Mouse (Mus musculus): ENCODE data around the gene Cars2. TPM values are rescaled to one million over a fixed set of nuclear protein-coding genes. Genes with fewer than 3 reads are reported as not detected.

The Cars2 gene
- polyA plus RNA-seq, 1 experiment from 2014 or later = 24.5 TPM

DNA sequence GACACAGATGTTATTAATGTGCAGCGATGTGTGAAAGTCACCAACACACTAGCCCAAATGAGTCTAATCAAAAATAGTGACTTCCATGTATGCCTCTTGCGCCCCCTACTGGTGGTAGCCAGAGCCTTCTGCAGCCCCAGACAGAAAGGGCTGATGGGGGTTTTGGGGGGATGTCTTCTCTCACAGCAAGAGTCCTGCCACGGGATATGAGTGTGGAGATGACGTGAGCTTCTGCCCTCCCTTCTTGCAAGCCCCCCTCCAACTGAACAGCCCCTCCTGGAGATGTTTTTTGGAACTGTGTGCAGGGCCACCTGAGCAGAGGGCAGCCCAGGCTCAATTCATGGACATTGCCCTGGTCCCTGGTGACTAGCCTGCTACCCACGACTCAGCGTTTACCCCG, 64.4 kb downstream of the Cars2 start:
- Histone ChIP-seq H3K4me1 (replicated peaks; ENCODE audit: control insufficient read depth, insufficient read depth, low read length) (0 out of 2 replicates have a peak, but pooled peaks cover 3% of the 10 kb centered on the region), H3K27ac (ENCODE audit: low read length) (no peak overlapping the region), H3K27me3 (ENCODE audit: control insufficient read depth, insufficient read depth, low read depth, low read length) (no peaks in the 10 kb centered on the region; the same call in 1 of the 2 replicates), H3K4me3 (ENCODE audit: low read length) (no peak overlapping the region), H3K9ac (ENCODE audit: low read length) (no peak overlapping the region), H3K9me3 (ENCODE audit: control insufficient read depth, low read length) (no peaks in the 10 kb centered on the region), H3K4me2 (ENCODE audit: low read depth, low read length) (no peak overlapping the region), H3K36me3 (ENCODE audit: control insufficient read depth, insufficient read depth, low read length) (no peaks in the 10 kb centered on the region)
- 16% methylated on average over 7 of the region's 7 CpGs for WGBS
- ATAC-seq (ENCODE audit: low read depth) = peak; percentile 53

DNA sequence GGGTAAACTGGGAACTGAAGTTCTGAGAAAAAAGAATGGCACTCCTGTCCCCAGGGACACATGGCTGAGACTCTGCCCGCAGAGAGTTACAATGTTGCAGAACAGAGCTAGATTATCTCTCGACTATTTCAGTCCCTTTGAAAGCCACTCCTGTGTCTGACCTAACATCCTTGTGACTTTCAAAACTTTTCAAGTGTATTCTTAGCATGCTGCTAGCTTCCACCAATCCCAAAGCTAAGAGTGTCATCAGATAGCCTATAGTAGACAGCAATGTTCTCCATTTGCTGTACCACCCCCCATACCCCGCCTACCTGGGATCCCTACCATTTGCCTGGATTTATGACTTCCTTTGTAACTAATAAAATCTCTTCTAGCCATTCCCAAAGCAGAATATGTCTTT, 68.0 kb downstream of the Cars2 start:
- Histone ChIP-seq H3K27ac (ENCODE audit: low read length) (no peak overlapping the region), H3K4me1 (replicated peaks; ENCODE audit: control insufficient read depth, insufficient read depth, low read length) (peaks cover 2% of the 10 kb centered on the region; the same call in 1 of the 2 replicates), H3K27me3 (ENCODE audit: control insufficient read depth, insufficient read depth, low read depth, low read length) (peaks cover 11% of the 10 kb centered on the region; the same call in 1 of the 2 replicates), H3K4me2 (ENCODE audit: low read depth, low read length) (no peak overlapping the region), H3K9me3 (ENCODE audit: control insufficient read depth, low read length) (no peaks in the 10 kb centered on the region), H3K9ac (ENCODE audit: low read length) (no peak overlapping the region), H3K4me3 (ENCODE audit: low read length) (no peak overlapping the region), H3K36me3 (ENCODE audit: control insufficient read depth, insufficient read depth, low read length) (no peaks in the 10 kb centered on the region)
- WGBS = 61% methylated on average over 3 of the region's 3 CpGs
- no peak for ATAC-seq (ENCODE audit: low read depth)

DNA sequence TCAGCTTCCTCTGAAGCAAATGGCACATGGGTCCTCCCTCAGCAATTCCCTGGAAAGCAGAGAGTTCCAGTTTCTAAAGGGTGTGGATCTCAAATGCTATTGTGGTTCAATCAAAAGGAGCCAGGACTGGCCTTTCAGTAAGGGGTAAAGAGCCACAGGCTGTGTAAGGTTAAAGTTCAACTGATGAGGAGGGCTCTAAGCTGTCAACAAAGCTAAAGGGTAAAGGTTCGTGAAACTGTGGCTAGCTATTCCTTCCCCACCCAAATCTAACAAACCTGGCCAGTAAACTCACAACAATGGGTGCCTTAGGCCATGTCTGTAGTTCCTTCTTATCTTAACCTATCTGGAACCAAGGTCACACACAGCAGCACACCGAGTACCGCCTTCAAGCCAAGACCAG, 68.7 kb downstream of the Cars2 start:
- 58% methylated on average over 3 of the region's 3 CpGs for WGBS
- Histone ChIP-seq H3K27ac (ENCODE audit: low read length) (no peak overlapping the region), H3K4me2 (ENCODE audit: low read depth, low read length) (no peak overlapping the region), H3K9ac (ENCODE audit: low read length) (no peak overlapping the region), H3K27me3 (ENCODE audit: control insufficient read depth, insufficient read depth, low read depth, low read length) (peaks cover 11% of the 10 kb centered on the region; the same call in 1 of the 2 replicates), H3K4me1 (replicated peaks; ENCODE audit: control insufficient read depth, insufficient read depth, low read length) (peaks cover 6% of the 10 kb centered on the region; the same call in 1 of the 2 replicates), H3K9me3 (ENCODE audit: control insufficient read depth, low read length) (no peaks in the 10 kb centered on the region), H3K4me3 (ENCODE audit: low read length) (no peak overlapping the region), H3K36me3 (ENCODE audit: control insufficient read depth, insufficient read depth, low read length) (no peaks in the 10 kb centered on the region)
- no peak for ATAC-seq (ENCODE audit: low read depth)

DNA sequence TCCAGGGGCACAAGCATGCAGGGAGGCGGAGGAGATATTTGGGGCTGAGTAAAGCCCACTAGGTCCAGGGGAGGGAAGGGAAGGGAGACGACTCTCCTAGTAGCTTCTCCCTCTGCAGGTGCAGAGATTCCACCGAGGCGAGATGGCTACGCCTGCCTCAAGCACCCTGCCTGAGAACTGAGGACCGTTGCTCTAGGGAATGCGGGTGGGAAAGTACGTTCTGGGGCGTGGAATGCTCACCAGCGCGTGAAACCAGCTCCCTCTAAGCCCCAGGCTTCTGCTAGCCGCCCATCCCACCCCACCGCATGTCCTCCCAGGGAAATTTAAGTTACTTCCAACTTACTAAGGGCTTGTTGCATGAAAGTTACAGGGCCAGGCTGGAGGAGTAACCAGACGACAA, 71.0 kb downstream of the Cars2 start:
- H3K4me2 ChIP-seq (ENCODE audit: low read depth, low read length) = peak overlapping the region; percentile 94
- no peak for ATAC-seq (ENCODE audit: low read depth)
- H3K27ac ChIP-seq (ENCODE audit: low read length) = no peak overlapping the region

GRCm38 (mm10) chr8:11478807-11479527, 71.6 kb downstream of the Cars2 start:
- whole genome bisulfite sequencing = 3% methylated on average over 23 of the region's 23 CpGs
- H3K4me1 ChIP-seq (replicated peaks; ENCODE audit: control insufficient read depth, insufficient read depth, low read length) = peaks cover 21% of the 10 kb centered on the region
- H3K27ac ChIP-seq (ENCODE audit: low read length) = peak overlapping the region; percentile 10; the same call in 1 of the 2 replicates
- H3K4me2 ChIP-seq (ENCODE audit: low read depth, low read length) = peak overlapping the region; percentile 94
- H3K36me3 ChIP-seq (ENCODE audit: control insufficient read depth, insufficient read depth, low read length) = no peaks in the 10 kb centered on the region
- no peaks in the 10 kb centered on the region for H3K9me3 ChIP-seq (ENCODE audit: control insufficient read depth, low read length)
- H3K4me3 ChIP-seq (ENCODE audit: low read length) = peak overlapping the region; percentile 68
- H3K9ac ChIP-seq (ENCODE audit: low read length) = peak overlapping the region; percentile 53
- ATAC-seq (ENCODE audit: low read depth) = 0 out of 2 replicates have a peak, but pooled peaks have one; percentile 16
- peaks cover 11% of the 10 kb centered on the region for H3K27me3 ChIP-seq (ENCODE audit: control insufficient read depth, insufficient read depth, low read depth, low read length)

More for the DNA sequence above, 71.0 kb downstream of the Cars2 start:
- no peaks in the 10 kb centered on the region for H3K9me3 ChIP-seq (ENCODE audit: control insufficient read depth, low read length)
- H3K4me1 ChIP-seq (replicated peaks; ENCODE audit: control insufficient read depth, insufficient read depth, low read length) = peaks cover 21% of the 10 kb centered on the region
- WGBS = 16% methylated on average over 14 of the region's 14 CpGs
- H3K36me3 ChIP-seq (ENCODE audit: control insufficient read depth, insufficient read depth, low read length) = no peaks in the 10 kb centered on the region
- peaks cover 11% of the 10 kb centered on the region for H3K27me3 ChIP-seq (ENCODE audit: control insufficient read depth, insufficient read depth, low read depth, low read length)
- peak overlapping the region; percentile 68; the same call in 1 of the 2 replicates for H3K4me3 ChIP-seq (ENCODE audit: low read length)
- H3K9ac ChIP-seq (ENCODE audit: low read length) = no peak overlapping the region

DNA sequence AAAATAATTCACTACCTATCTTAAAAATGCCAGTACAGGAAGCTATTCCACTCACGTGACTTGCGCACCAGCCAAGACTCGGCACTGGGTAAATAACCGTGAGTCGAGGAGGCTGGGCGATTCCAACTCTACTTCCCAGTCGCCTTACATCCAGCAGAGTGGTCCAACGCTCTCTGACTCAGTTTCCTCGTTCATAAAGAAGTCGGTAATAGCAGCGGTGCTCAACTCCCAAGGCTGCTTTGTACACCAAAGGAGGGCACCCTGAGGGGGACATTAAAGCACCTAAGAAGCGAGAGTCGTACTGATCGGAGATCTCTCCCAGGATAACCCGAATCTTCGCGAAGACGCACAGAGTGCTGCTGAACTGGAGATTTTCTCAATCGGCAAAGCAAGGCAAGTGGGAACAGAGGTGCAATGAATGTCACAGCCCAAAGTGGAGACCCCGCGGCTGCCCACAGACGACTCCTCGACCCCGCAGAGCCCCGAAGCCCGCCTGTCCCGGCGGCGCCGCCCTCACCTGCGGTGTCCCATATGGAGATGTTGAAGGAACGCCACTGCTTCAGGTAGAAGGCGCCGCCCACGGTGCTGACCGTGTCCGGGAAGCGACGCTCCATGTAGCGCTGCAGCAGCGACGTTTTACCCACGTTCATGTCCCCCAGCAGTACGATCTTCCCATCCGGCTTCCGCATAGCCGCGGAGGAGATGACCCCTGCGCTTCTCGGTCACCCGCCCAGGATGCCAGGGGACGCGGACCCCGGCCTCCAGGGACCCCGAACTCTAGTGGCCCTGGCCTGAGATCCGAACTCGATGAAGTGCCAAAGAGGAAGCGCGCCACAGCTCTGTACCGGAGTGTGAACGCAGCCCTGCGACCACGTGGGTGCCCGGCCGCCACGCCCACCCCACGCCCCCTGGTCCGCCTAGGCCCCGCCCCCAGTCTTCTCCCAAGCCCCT, 72.5 kb downstream of the Cars2 start, which contains the start of gene Rab20:
Gene Rab20 (minus strand): TSS at position 900 of the 951 bp plus-strand sequence.
- WGBS = under 1% methylated on average over 69 of the region's 69 CpGs
- Histone ChIP-seq H3K4me1 (replicated peaks; ENCODE audit: control insufficient read depth, insufficient read depth, low read length) (peaks cover 28% of the 10 kb centered on the region), H3K4me3 (ENCODE audit: low read length) (peak within 1 kb of the TSS; percentile 68), H3K27me3 (ENCODE audit: control insufficient read depth, insufficient read depth, low read depth, low read length) (peaks cover 11% of the 10 kb centered on the region), H3K9ac (ENCODE audit: low read length) (peak within 1 kb of the TSS; percentile 68), H3K9me3 (ENCODE audit: control insufficient read depth, low read length) (no peaks in the 10 kb centered on the region), H3K27ac (ENCODE audit: low read length) (peak within 1 kb of the TSS; percentile 89), H3K4me2 (ENCODE audit: low read depth, low read length) (peak within 1 kb of the TSS; percentile 94), H3K36me3 (ENCODE audit: control insufficient read depth, insufficient read depth, low read length) (no peaks in the 10 kb centered on the region)
- peak; percentile 72 for ATAC-seq (ENCODE audit: low read depth)

- 3% methylated on average over 9 of the region's 9 CpGs for WGBS
- no peak for ATAC-seq (ENCODE audit: low read depth)
- Histone ChIP-seq H3K27ac (ENCODE audit: low read length) (peak overlapping the region; percentile 89), H3K36me3 (ENCODE audit: control insufficient read depth, insufficient read depth, low read length) (no peaks in the 10 kb centered on the region), H3K4me2 (ENCODE audit: low read depth, low read length) (peak overlapping the region; percentile 94), H3K9ac (ENCODE audit: low read length) (peak overlapping the region; percentile 54), H3K4me3 (ENCODE audit: low read length) (peak overlapping the region; percentile 68), H3K27me3 (ENCODE audit: control insufficient read depth, insufficient read depth, low read depth, low read length) (peaks cover 11% of the 10 kb centered on the region), H3K9me3 (ENCODE audit: control insufficient read depth, low read length) (no peaks in the 10 kb centered on the region), H3K4me1 (replicated peaks; ENCODE audit: control insufficient read depth, insufficient read depth, low read length) (peaks cover 33% of the 10 kb centered on the region)
These were observed 73.4 kb downstream of the Cars2 start for GRCm38 (mm10) chr8:11477178-11477553.

DNA sequence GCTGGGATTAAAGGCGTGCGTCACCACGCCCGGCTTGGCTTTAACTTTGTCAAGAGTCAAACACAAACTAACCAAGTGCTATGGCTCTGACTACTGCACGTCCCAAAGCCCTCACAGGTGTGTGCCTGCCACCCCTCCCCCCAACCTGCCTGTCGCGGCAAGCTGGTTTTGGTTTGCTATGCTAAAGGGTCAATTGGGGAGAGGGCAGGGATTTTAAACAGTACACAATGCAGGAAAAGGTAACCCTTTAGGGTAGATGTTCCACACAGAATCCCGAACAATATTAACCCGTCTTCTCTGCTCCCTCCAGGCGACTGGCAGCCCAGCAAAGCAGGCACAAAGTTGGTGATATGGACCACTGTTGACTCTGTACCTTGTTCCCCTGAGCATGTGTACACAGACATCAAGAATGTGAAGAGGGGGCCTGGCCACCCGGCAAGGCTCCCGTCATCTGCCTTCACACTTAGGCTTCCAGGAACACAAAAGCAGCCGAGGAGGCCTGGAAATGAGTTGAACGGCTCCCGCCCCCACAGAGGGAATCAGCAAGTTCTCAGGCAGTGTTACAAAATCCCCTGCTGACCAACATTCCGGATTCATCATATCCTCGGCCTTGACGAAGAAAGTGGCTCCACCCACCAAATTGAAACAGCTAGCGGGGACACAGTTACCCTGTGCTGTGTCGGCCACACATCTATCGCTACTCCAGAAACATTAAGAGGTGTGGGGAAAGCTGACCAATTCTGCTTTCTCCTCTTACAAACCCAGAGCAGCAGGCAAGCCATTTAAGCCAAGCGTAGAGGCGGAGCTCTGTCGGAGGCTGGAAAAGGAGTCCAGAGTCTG, 74.0 kb downstream of the Cars2 start:
- Histone ChIP-seq H3K9me3 (ENCODE audit: control insufficient read depth, low read length) (no peaks in the 10 kb centered on the region), H3K27ac (ENCODE audit: low read length) (peak overlapping the region; percentile 89), H3K36me3 (ENCODE audit: control insufficient read depth, insufficient read depth, low read length) (no peaks in the 10 kb centered on the region), H3K4me2 (ENCODE audit: low read depth, low read length) (peak overlapping the region; percentile 94), H3K9ac (ENCODE audit: low read length) (peak overlapping the region; percentile 54), H3K4me1 (replicated peaks; ENCODE audit: control insufficient read depth, insufficient read depth, low read length) (peaks cover 33% of the 10 kb centered on the region), H3K27me3 (ENCODE audit: control insufficient read depth, insufficient read depth, low read depth, low read length) (peaks cover 11% of the 10 kb centered on the region), H3K4me3 (ENCODE audit: low read length) (peak overlapping the region; percentile 68)
- ATAC-seq (ENCODE audit: low read depth) = peak; percentile 58
- 6% methylated on average over 24 of the region's 24 CpGs for WGBS
